Mouse (Mus musculus) WW6 (cell line): ENCODE measurements around the gene Ddx55.

Source experiments
- DNase-seq: peaks from one replicate; pipeline ENCODE4 v3.0.0-alpha.2; 2013; ENCODE audit warnings: low read depth, low spot score

Ddx55 gene

GRCm38 (mm10) chr5:124610965-124611364 lies 58.3 kb downstream of the Ddx55 start:
- DNase-seq = peak; percentile 83

GRCm38 (mm10) chr5:124614709-124615108 lies 62.0 kb downstream of the Ddx55 start:
- DNase-seq = no peak

GRCm38 (mm10) chr5:124618711-124619110 lies 66.0 kb downstream of the Ddx55 start:
- no peak for DNase-seq
